ENCODE assay signal across 8 mouse cellular contexts in the genomic region with DNA sequence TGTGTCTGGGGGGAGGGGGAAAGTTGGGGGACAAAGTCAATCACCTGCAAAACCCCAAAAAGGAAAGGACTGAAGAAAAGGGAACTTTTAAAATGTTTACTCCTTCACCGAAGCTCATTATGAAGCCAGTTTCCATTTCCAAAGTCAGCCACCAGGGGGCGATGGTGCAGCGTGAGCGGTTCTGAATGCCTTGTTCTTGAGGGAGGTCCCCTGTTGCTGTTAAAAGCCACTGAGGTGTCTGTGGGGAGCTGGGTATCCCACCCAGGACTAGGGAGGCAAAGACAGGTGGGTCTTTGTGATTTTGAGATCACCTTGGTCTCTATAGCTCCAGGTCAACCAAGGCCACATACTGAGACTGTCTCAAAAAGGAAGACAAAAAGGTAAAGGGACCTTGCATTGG. TPM values are rescaled to one million over a fixed set of nuclear protein-coding genes. Genes with fewer than 3 reads are reported as not detected.
DNase-seq lines count a peak whose midpoint lies in the region; ATAC-seq and TF ChIP-seq lines count a peak whose summit lies in the region.

No protein-coding gene starts in this region.

- no peaks in the 10 kb centered on the region for H3K27me3 ChIP-seq in C2C12 (ENCODE audit: control insufficient read depth, insufficient read depth, insufficient read length)
- H3K27me3 ChIP-seq in kidney, postnatal 0 days (ENCODE audit: insufficient read depth, low read length): no peaks in the 10 kb centered on the region
- no peaks in the 10 kb centered on the region for H3K27me3 ChIP-seq in liver, embryonic 13.5 days

- peaks cover 10% of the 10 kb centered on the region for H3K79me2 ChIP-seq in C2C12 (ENCODE audit: control insufficient read depth, insufficient read depth)

- peaks cover 32% of the 10 kb centered on the region for H3K36me3 ChIP-seq in C2C12 (ENCODE audit: control insufficient read depth, insufficient read depth)
- H3K36me3 ChIP-seq in kidney, postnatal 0 days (ENCODE audit: insufficient read depth, low read length): peaks cover 17% of the 10 kb centered on the region; the same call in 1 of the 2 replicates
- H3K36me3 ChIP-seq in liver, embryonic 13.5 days: peaks cover 36% of the 10 kb centered on the region

- no peaks in the 10 kb centered on the region for H3K4me1 ChIP-seq in kidney, postnatal 0 days (replicated peaks; ENCODE audit: insufficient read depth, low read length)
- peaks cover 6% of the 10 kb centered on the region for H3K4me1 ChIP-seq in liver, embryonic 13.5 days (replicated peaks)

- no peak overlapping the region for H3K4me3 ChIP-seq in C2C12 (ENCODE audit: insufficient read depth, poor library complexity, severe bottlenecking)
- H3K4me3 ChIP-seq in kidney, postnatal 0 days (replicated peaks; ENCODE audit: low read depth, low read length): no peak overlapping the region
- H3K4me3 ChIP-seq in liver, embryonic 13.5 days (replicated peaks): no peak overlapping the region

- H3K4me2 ChIP-seq in kidney, postnatal 0 days (ENCODE audit: low read length): no peak overlapping the region
- H3K4me2 ChIP-seq in liver, embryonic 13.5 days: no peak overlapping the region

- no peak overlapping the region for H3K9ac ChIP-seq in kidney, postnatal 0 days (ENCODE audit: low read depth, low read length)
- no peak overlapping the region for H3K9ac ChIP-seq in liver, embryonic 13.5 days

- H3K9me3 ChIP-seq in kidney, postnatal 0 days (replicated peaks; ENCODE audit: low read length): no peaks in the 10 kb centered on the region
- H3K9me3 ChIP-seq in liver, embryonic 13.5 days (replicated peaks): no peaks in the 10 kb centered on the region

- peaks cover 2% of the 10 kb centered on the region for H3K79me3 ChIP-seq in C2C12 (ENCODE audit: low read depth)

- H3K27ac ChIP-seq in kidney, postnatal 0 days: no peak overlapping the region
- H3K27ac ChIP-seq in liver, embryonic 13.5 days: no peak overlapping the region

- TF ChIP-seq CTCF in C2C12 (IDR thresholded peaks at IDR 0.05; ENCODE audit: control insufficient read depth, insufficient read depth, insufficient read length): peak; percentile 49
- TF ChIP-seq CTCF in kidney, postnatal 0 days (IDR thresholded peaks at IDR 0.05; ENCODE audit: low read depth): peak; percentile 98

- DNase-seq in NIH3T3 (ENCODE audit: low read depth): peak; percentile 95
- peak; percentile 47 for DNase-seq in cerebellum, adult 9-11 months
- peak; percentile 87 for DNase-seq in gastrocnemius, postnatal 10 days
- DNase-seq in kidney, postnatal 0 days (ENCODE audit: low spot score): peak; percentile 76
- DNase-seq in liver, embryonic 13.5 days: peak; percentile 64
- DNase-seq in retina, adult 2 months (ENCODE audit: low read depth, low spot score): peak; percentile 34
- DNase-seq in thymus, postnatal 4 days: peak; percentile 90

- H3ac ChIP-seq in C2C12 (ENCODE audit: control insufficient read depth, insufficient read length, low read depth): no peak overlapping the region

- WGBS in kidney, postnatal 0 days: 6% methylated on average over 4 of the region's 4 CpGs
- WGBS in liver, embryonic 13.5 days (ENCODE audit: insufficient replicate concordance): 14% methylated on average over 4 of the region's 4 CpGs

- ATAC-seq in kidney, postnatal 0 days (replicated peaks; ENCODE audit: low FRiP score, low read depth): 0 out of 2 replicates have a peak, but pooled peaks have one; percentile 18
- ATAC-seq in liver, embryonic 13.5 days (ENCODE audit: low read depth): no peak

TF ChIP-seq in C2C12, 6 proteins besides CTCF, POLR2A, EP300 and RAD21:
- no peak for TF ChIP-seq MAX (IDR thresholded peaks at IDR 0.05)
- TF ChIP-seq CEBPB (IDR thresholded peaks at IDR 0.05; ENCODE audit: low read depth): no peak
- TF ChIP-seq USF1 (IDR thresholded peaks at IDR 0.05; ENCODE audit: low read depth): no peak
- TF ChIP-seq FOSL1 (IDR thresholded peaks at IDR 0.05; ENCODE audit: insufficient read depth, low read length, poor library complexity, severe bottlenecking): no peak
- TF ChIP-seq MYOD1 (IDR thresholded peaks at IDR 0.05; ENCODE audit: control insufficient read depth, insufficient read length, low read depth): no peak
- no peak for TF ChIP-seq MYOG (IDR thresholded peaks at IDR 0.05; ENCODE audit: control insufficient read depth, extremely low read depth, insufficient read length)

RNA-seq across cellular contexts. Expression of gene Cdca8, which starts 3.9 kb away (rescaled TPM):
- 104 TPM for polyA plus RNA-seq in C2C12 (2012; fragmentation: generic; extraction: Trizol)
- total RNA-seq in gastrocnemius, postnatal 10 days (2021): 1 to 10 TPM; 7.1 to 9.0 TPM
- polyA plus RNA-seq in kidney, postnatal 0 days (2015; fragmentation: Nextera tagmentation; extraction: Ambion mirVana): 42.8 and 53.9 TPM in 2 replicates
- polyA plus RNA-seq in liver, embryonic 13.5 days (2015; fragmentation: Nextera tagmentation; extraction: Ambion mirVana): 142 and 161 TPM in 2 replicates

RNA-seq across cellular contexts. Expression of gene 9930104L06Rik, which starts 6.2 kb away (rescaled TPM):
- 6.5 TPM for polyA plus RNA-seq in C2C12 (2012; fragmentation: generic; extraction: Trizol)
- 1 to 10 TPM; 7.9 to 9.2 TPM for total RNA-seq in gastrocnemius, postnatal 10 days (2021)
- polyA plus RNA-seq in kidney, postnatal 0 days (2015; fragmentation: Nextera tagmentation; extraction: Ambion mirVana): 7.4 and 8.3 TPM in 2 replicates
- 6.6 and 7.6 TPM in 2 replicates for polyA plus RNA-seq in liver, embryonic 13.5 days (2015; fragmentation: Nextera tagmentation; extraction: Ambion mirVana)

RNA-seq across cellular contexts. Expression of gene Rspo1, which starts 43.2 kb away (rescaled TPM):
- polyA plus RNA-seq in C2C12 (2012; fragmentation: generic; extraction: Trizol): 0.04 TPM
- under 1 TPM; 0.47 to 0.65 TPM for total RNA-seq in gastrocnemius, postnatal 10 days (2021)
- polyA plus RNA-seq in kidney, postnatal 0 days (2015; fragmentation: Nextera tagmentation; extraction: Ambion mirVana): 13.6 and 17.4 TPM in 2 replicates
- 0.51 and 0.70 TPM in 2 replicates for polyA plus RNA-seq in liver, embryonic 13.5 days (2015; fragmentation: Nextera tagmentation; extraction: Ambion mirVana)

Comparison
In these comparisons a context has a peak if more than half of its experiments do, and no peak if none do; other contexts are left out.
1. DNase-seq: peak in every context shown above with its lines; median percentile 95 in NIH3T3; 90 in thymus, postnatal 4 days; 87 in gastrocnemius, postnatal 10 days; 76 in kidney, postnatal 0 days; 64 in liver, embryonic 13.5 days; 47 in cerebellum, adult 9-11 months; 34 in retina, adult 2 months.